ENCODE assay signal across 8 mouse cellular contexts in the genomic region with DNA sequence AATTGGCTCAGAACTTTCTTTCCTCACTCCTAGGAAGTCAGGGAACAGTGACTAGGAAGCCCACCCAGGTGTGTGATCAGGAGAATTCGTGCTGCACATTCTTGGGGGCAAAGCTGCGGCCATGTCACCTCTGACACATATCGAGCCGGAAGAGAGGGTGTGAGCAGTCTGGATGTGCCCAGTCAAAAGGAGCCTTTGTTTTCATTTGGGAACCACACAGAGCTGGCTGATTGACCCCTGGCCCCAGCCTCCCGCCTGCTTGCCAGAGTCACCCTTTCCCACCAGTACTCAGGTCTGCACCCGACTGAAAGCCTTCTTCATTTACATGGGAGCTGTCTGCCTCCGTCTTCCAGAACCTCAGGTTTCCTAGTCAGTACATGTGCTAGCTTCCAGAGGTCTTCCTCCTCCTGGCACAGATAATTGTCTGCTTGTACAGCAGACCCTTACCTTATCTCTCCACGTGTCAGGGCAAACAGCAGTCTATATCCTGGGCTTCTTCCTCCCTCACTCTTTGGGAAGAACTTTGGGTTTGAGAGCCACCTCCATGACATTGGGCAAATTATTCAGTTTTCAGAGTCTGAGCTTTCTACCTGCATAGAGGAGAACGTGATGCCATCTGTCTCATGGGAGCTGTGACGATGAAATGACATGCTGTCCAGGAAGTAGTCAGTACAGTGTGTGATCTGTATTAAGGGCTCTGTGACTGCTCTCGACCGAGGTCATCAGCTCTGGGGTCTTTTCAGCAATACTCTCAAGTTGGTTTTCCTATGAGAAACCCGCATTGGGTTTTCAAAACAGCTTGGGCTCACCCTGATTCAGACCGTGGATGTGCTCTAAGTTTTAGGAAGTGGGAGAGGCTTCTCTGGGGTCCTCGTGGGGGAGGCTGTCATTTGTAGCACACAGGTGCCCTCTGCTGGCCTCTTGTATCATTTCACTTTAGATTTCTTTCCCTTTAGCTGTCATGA.
DNase-seq lines count a peak whose midpoint lies in the region; ATAC-seq lines count a peak whose summit lies in the region.

No protein-coding gene starts in this region.

- peak overlapping the region; percentile 37 for H3K4me2 ChIP-seq in embryonic facial prominence, embryonic 12.5 days (replicated peaks)
- no peak overlapping the region for H3K4me2 ChIP-seq in midbrain, embryonic 11.5 days

- H3K9me3 ChIP-seq in embryonic facial prominence, embryonic 12.5 days = no peaks in the 10 kb centered on the region
- no peaks in the 10 kb centered on the region for H3K9me3 ChIP-seq in midbrain, embryonic 11.5 days (ENCODE audit: control insufficient read depth, low read length)

- intact Hi-C loops in left cerebral cortex, postnatal 14 days (cut with DNase I) = loop anchor here (1.0 to 5.0 kb wide), 4 partner anchors 109 to 439 kb away; a partner anchor contains a TSS
- intact Hi-C loops in heart, postnatal 14 days (cut with DNase I) = loop anchor here (1.0 to 5.0 kb wide), 4 partner anchors 110 to 424 kb away; a partner anchor contains a TSS
- intact Hi-C loops in left cerebral cortex, postnatal 4 days (cut with DNase I) = loop anchor here (2.0 to 5.0 kb wide), 2 partner anchors 273 to 424 kb away; no protein-coding TSS in a partner anchor

- peaks cover 5% of the 10 kb centered on the region; the same call in 1 of the 2 replicates for H3K36me3 ChIP-seq in embryonic facial prominence, embryonic 12.5 days
- H3K36me3 ChIP-seq in midbrain, embryonic 11.5 days (ENCODE audit: control insufficient read depth, insufficient read depth, low read length) = no peaks in the 10 kb centered on the region

- peak; percentile 65 for ATAC-seq in embryonic facial prominence, embryonic 12.5 days (ENCODE audit: insufficient number of reproducible peaks, insufficient read depth, low FRiP score, low TSS enrichment)
- peak; percentile 79 for ATAC-seq in midbrain, embryonic 11.5 days (ENCODE audit: low FRiP score)

- WGBS in embryonic facial prominence, embryonic 12.5 days = 18% methylated on average over 15 of the region's 15 CpGs
- 35% methylated on average over 15 of the region's 15 CpGs for WGBS in midbrain, embryonic 11.5 days

- peak; percentile 46 to 63 for DNase-seq in left cerebral cortex, postnatal 14 days (ENCODE audit: low spot score in 2 of 2)
- no peak for DNase-seq in left cerebral cortex, adult 11 months (ENCODE audit: low spot score)
- DNase-seq in WW6 (ENCODE audit: low read depth, low spot score) = peak; percentile 7
- peak; percentile 58 to 67 for DNase-seq in heart, postnatal 14 days
- peak; percentile 46 for DNase-seq in left cerebral cortex, postnatal 4 days
- DNase-seq in midbrain, embryonic 11.5 days (ENCODE audit: low spot score, missing footprints) = peak; percentile 92
- DNase-seq in testis, postnatal 10 days (ENCODE audit: low spot score) = peak; percentile 61

- peaks cover 9% of the 10 kb centered on the region for H3K4me1 ChIP-seq in embryonic facial prominence, embryonic 12.5 days
- no peaks in the 10 kb centered on the region for H3K4me1 ChIP-seq in midbrain, embryonic 11.5 days (ENCODE audit: control insufficient read depth, insufficient read depth, low read length)

- H3K27ac ChIP-seq in embryonic facial prominence, embryonic 12.5 days = no peak overlapping the region
- H3K27ac ChIP-seq in midbrain, embryonic 11.5 days (ENCODE audit: low read depth, low read length) = no peak overlapping the region

- no peak overlapping the region for H3K9ac ChIP-seq in embryonic facial prominence, embryonic 12.5 days
- H3K9ac ChIP-seq in midbrain, embryonic 11.5 days (ENCODE audit: low read length) = no peak overlapping the region

- H3K27me3 ChIP-seq in embryonic facial prominence, embryonic 12.5 days = no peaks in the 10 kb centered on the region
- H3K27me3 ChIP-seq in midbrain, embryonic 11.5 days (ENCODE audit: control insufficient read depth, insufficient read depth, low read length) = no peaks in the 10 kb centered on the region

- H3K4me3 ChIP-seq in embryonic facial prominence, embryonic 12.5 days = no peak overlapping the region
- H3K4me3 ChIP-seq in midbrain, embryonic 11.5 days (ENCODE audit: low read depth, low read length) = no peak overlapping the region
